Mouse (Mus musculus): ENCODE results near the gene Fam84a.

GRCm38 (mm10) chr12:14151921-14152320 lies at the start of gene Fam84a:
- TF ChIP-seq CTCF (IDR thresholded peaks at IDR 0.05; ENCODE audit: low read depth) (no peak), EP300 (optimal IDR thresholded peaks at IDR 0.05) (no peak)

Measured in stomach, postnatal 0 days (tissue).